ENCODE assay signal across 8 mouse cellular contexts in the genomic region with DNA sequence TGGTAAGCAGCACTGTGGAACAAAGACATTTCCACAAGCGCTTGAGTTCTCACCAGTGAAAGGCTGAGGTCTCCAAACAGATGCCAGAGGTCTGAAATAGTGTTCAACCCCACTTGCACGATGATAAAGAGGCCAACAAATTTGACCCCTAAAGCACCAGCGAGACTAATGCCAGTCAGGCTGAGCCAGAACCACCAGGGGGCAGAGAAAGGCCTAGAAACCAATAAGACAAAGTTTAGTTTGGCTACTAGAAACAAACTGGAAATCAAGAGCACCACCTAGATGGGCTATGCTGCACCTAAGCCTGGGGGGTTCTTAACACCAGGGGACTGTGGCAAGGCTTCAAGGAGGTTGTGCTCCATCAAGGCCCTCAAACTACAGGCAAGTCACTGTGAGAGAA. TPM values are rescaled to one million over a fixed set of nuclear protein-coding genes. Genes with fewer than 3 reads are reported as not detected.
DNase-seq lines count a peak whose midpoint lies in the region; ATAC-seq and TF ChIP-seq lines count a peak whose summit lies in the region.

No protein-coding gene starts in this region.

- H3K4me2 ChIP-seq in forebrain, embryonic 14.5 days (ENCODE audit: low read length): no peak overlapping the region
- H3K4me2 ChIP-seq in forebrain, embryonic 11.5 days (ENCODE audit: low read depth, low read length, severe bottlenecking): no peak overlapping the region
- H3K4me2 ChIP-seq in neural tube, embryonic 13.5 days: no peak overlapping the region
- no peak overlapping the region for H3K4me2 ChIP-seq in lung, embryonic 14.5 days
- no peak overlapping the region for H3K4me2 ChIP-seq in neural tube, embryonic 15.5 days

- H3K36me3 ChIP-seq in forebrain, embryonic 14.5 days (ENCODE audit: control insufficient read depth, insufficient read depth, low read length): peaks cover 28% of the 10 kb centered on the region
- H3K36me3 ChIP-seq in forebrain, embryonic 11.5 days (ENCODE audit: control insufficient read depth, insufficient read depth, low read length): no peaks in the 10 kb centered on the region
- peaks cover 64% of the 10 kb centered on the region for H3K36me3 ChIP-seq in neural tube, embryonic 13.5 days
- H3K36me3 ChIP-seq in lung, embryonic 14.5 days (ENCODE audit: insufficient read depth): peaks cover 27% of the 10 kb centered on the region; the same call in 1 of the 2 replicates
- peaks cover 44% of the 10 kb centered on the region for H3K36me3 ChIP-seq in neural tube, embryonic 15.5 days

- H3K27me3 ChIP-seq in forebrain, embryonic 14.5 days (replicated peaks; ENCODE audit: control insufficient read depth, insufficient read depth, low read length): no peaks in the 10 kb centered on the region
- H3K27me3 ChIP-seq in forebrain, embryonic 11.5 days (ENCODE audit: control insufficient read depth, insufficient read depth, low read length): no peaks in the 10 kb centered on the region
- no peaks in the 10 kb centered on the region for H3K27me3 ChIP-seq in neural tube, embryonic 13.5 days
- H3K27me3 ChIP-seq in lung, embryonic 14.5 days (ENCODE audit: insufficient read depth, low read length): no peaks in the 10 kb centered on the region
- no peaks in the 10 kb centered on the region for H3K27me3 ChIP-seq in neural tube, embryonic 15.5 days (replicated peaks)

- peak; percentile 67 for TF ChIP-seq CTCF in lung, embryonic 14.5 days (IDR thresholded peaks at IDR 0.05; ENCODE audit: low read depth)

- no peak overlapping the region; the same call in 1 of the 2 replicates for H3K27ac ChIP-seq in forebrain, embryonic 14.5 days (ENCODE audit: low read depth, low read length)
- no peak overlapping the region for H3K27ac ChIP-seq in forebrain, embryonic 11.5 days (ENCODE audit: low read depth, low read length)
- H3K27ac ChIP-seq in neural tube, embryonic 13.5 days (replicated peaks): 0 out of 2 replicates have a peak overlapping the region, but pooled peaks have one; percentile 28
- no peak overlapping the region for H3K27ac ChIP-seq in lung, embryonic 14.5 days (ENCODE audit: low read depth)
- no peak overlapping the region for H3K27ac ChIP-seq in neural tube, embryonic 15.5 days (replicated peaks)

- no peak overlapping the region for H3K9ac ChIP-seq in forebrain, embryonic 14.5 days (ENCODE audit: low read length)
- H3K9ac ChIP-seq in forebrain, embryonic 11.5 days (ENCODE audit: low read length): no peak overlapping the region
- no peak overlapping the region for H3K9ac ChIP-seq in neural tube, embryonic 13.5 days
- H3K9ac ChIP-seq in lung, embryonic 14.5 days: no peak overlapping the region
- H3K9ac ChIP-seq in neural tube, embryonic 15.5 days (replicated peaks): no peak overlapping the region

- ATAC-seq in forebrain, embryonic 14.5 days: peak; percentile 18; the same call in 1 of the 2 replicates
- no peak for ATAC-seq in forebrain, embryonic 11.5 days (replicated peaks; ENCODE audit: low FRiP score)
- ATAC-seq in neural tube, embryonic 13.5 days (ENCODE audit: low read depth): no peak
- ATAC-seq in common myeloid progenitor, adult 5-6 weeks (replicated peaks; ENCODE audit: low read depth, poor library complexity, severe bottlenecking): peak; percentile 65
- ATAC-seq in lung, embryonic 14.5 days (ENCODE audit: insufficient read depth): peak; percentile 41; the same call in 1 of the 2 replicates
- ATAC-seq in cerebellum, adult (ENCODE audit: insufficient number of reproducible peaks, low FRiP score, low TSS enrichment): no peak
- ATAC-seq in neural tube, embryonic 15.5 days (ENCODE audit: low FRiP score): no peak

- no peaks in the 10 kb centered on the region for H3K9me3 ChIP-seq in forebrain, embryonic 14.5 days (replicated peaks; ENCODE audit: control insufficient read depth, low read length)
- no peaks in the 10 kb centered on the region for H3K9me3 ChIP-seq in forebrain, embryonic 11.5 days (ENCODE audit: control insufficient read depth, low read length)
- no peaks in the 10 kb centered on the region for H3K9me3 ChIP-seq in neural tube, embryonic 13.5 days
- no peaks in the 10 kb centered on the region for H3K9me3 ChIP-seq in lung, embryonic 14.5 days (ENCODE audit: low read depth, low read length)
- H3K9me3 ChIP-seq in neural tube, embryonic 15.5 days (replicated peaks): no peaks in the 10 kb centered on the region

- peak; percentile 51 for DNase-seq in forebrain, embryonic 14.5 days (ENCODE audit: low spot score)
- no peak for DNase-seq in forebrain, embryonic 11.5 days (ENCODE audit: low spot score)
- no peak for DNase-seq in neural tube, embryonic 10.5 days (ENCODE audit: extremely low spot score, low spot score)
- peak; percentile 63 for DNase-seq in lung, embryonic 14.5 days

- no peak overlapping the region for H3K4me3 ChIP-seq in forebrain, embryonic 14.5 days (ENCODE audit: low read depth, low read length)
- H3K4me3 ChIP-seq in forebrain, embryonic 11.5 days (ENCODE audit: low read depth, low read length): no peak overlapping the region
- no peak overlapping the region for H3K4me3 ChIP-seq in neural tube, embryonic 13.5 days
- H3K4me3 ChIP-seq in lung, embryonic 14.5 days (ENCODE audit: low read depth, low read length): no peak overlapping the region
- no peak overlapping the region for H3K4me3 ChIP-seq in neural tube, embryonic 15.5 days (replicated peaks)

- WGBS in forebrain, embryonic 14.5 days: 55% methylated on average over 3 of the region's 3 CpGs
- 67% methylated on average over 3 of the region's 3 CpGs for WGBS in forebrain, embryonic 11.5 days
- 77% methylated on average over 3 of the region's 3 CpGs for WGBS in neural tube, embryonic 13.5 days
- 69% methylated on average over 3 of the region's 3 CpGs for WGBS in lung, embryonic 14.5 days
- WGBS in neural tube, embryonic 15.5 days: 66% methylated on average over 3 of the region's 3 CpGs

- peaks cover 3% of the 10 kb centered on the region; the same call in 1 of the 2 replicates for H3K4me1 ChIP-seq in forebrain, embryonic 14.5 days (ENCODE audit: control insufficient read depth, insufficient read depth, low read length)
- no peaks in the 10 kb centered on the region for H3K4me1 ChIP-seq in forebrain, embryonic 11.5 days (replicated peaks; ENCODE audit: control insufficient read depth, insufficient read depth, low read length)
- no peaks in the 10 kb centered on the region for H3K4me1 ChIP-seq in neural tube, embryonic 13.5 days (replicated peaks)
- H3K4me1 ChIP-seq in lung, embryonic 14.5 days (ENCODE audit: insufficient read depth): no peaks in the 10 kb centered on the region
- no peaks in the 10 kb centered on the region for H3K4me1 ChIP-seq in neural tube, embryonic 15.5 days

RNA-seq across cellular contexts. Expression of a gene that starts 15.3 kb away (rescaled TPM):
- 31.4 and 33.8 TPM in 2 replicates for polyA plus RNA-seq in forebrain, embryonic 14.5 days (2014; fragmentation: Nextera tagmentation; extraction: Ambion mirVana)
- 29.7 and 34.0 TPM in 2 replicates for polyA plus RNA-seq in forebrain, embryonic 11.5 days (2014; fragmentation: Nextera tagmentation; extraction: Ambion mirVana)
- polyA plus RNA-seq in neural tube, embryonic 13.5 days (2015; fragmentation: Nextera tagmentation; extraction: Ambion mirVana): 23.6 and 28.0 TPM in 2 replicates
- 18.1 and 19.7 TPM in 2 replicates for total RNA-seq in common myeloid progenitor, adult 5-6 weeks (2017)
- 39.3 and 40.9 TPM in 2 replicates for polyA plus RNA-seq in lung, embryonic 14.5 days (2014; fragmentation: Nextera tagmentation; extraction: Ambion mirVana)
- polyA plus RNA-seq in neural tube, embryonic 15.5 days (2015; fragmentation: Nextera tagmentation; extraction: Ambion mirVana): 25.1 and 28.4 TPM in 2 replicates

RNA-seq across cellular contexts. Expression of a gene that starts 16.1 kb away (rescaled TPM):
- 12.2 and 14.8 TPM in 2 replicates for polyA plus RNA-seq in forebrain, embryonic 14.5 days (2014; fragmentation: Nextera tagmentation; extraction: Ambion mirVana)
- polyA plus RNA-seq in forebrain, embryonic 11.5 days (2014; fragmentation: Nextera tagmentation; extraction: Ambion mirVana): 18.6 and 18.8 TPM in 2 replicates
- 11.4 and 12.4 TPM in 2 replicates for polyA plus RNA-seq in neural tube, embryonic 13.5 days (2015; fragmentation: Nextera tagmentation; extraction: Ambion mirVana)
- total RNA-seq in common myeloid progenitor, adult 5-6 weeks (2017): 7.9 and 9.7 TPM in 2 replicates
- polyA plus RNA-seq in lung, embryonic 14.5 days (2014; fragmentation: Nextera tagmentation; extraction: Ambion mirVana): 18.0 and 21.6 TPM in 2 replicates
- 13.4 and 13.8 TPM in 2 replicates for polyA plus RNA-seq in neural tube, embryonic 15.5 days (2015; fragmentation: Nextera tagmentation; extraction: Ambion mirVana)

RNA-seq across cellular contexts. Expression of a gene that starts 29.3 kb away (rescaled TPM):
- polyA plus RNA-seq in forebrain, embryonic 14.5 days (2014; fragmentation: Nextera tagmentation; extraction: Ambion mirVana): 1.8 and 2.0 TPM in 2 replicates
- 0.49 and 0.84 TPM in 2 replicates for polyA plus RNA-seq in forebrain, embryonic 11.5 days (2014; fragmentation: Nextera tagmentation; extraction: Ambion mirVana)
- 1.0 and 1.2 TPM in 2 replicates for polyA plus RNA-seq in neural tube, embryonic 13.5 days (2015; fragmentation: Nextera tagmentation; extraction: Ambion mirVana)
- not detected in 2 replicates for total RNA-seq in common myeloid progenitor, adult 5-6 weeks (2017)
- 7.6 and 10.4 TPM in 2 replicates for polyA plus RNA-seq in lung, embryonic 14.5 days (2014; fragmentation: Nextera tagmentation; extraction: Ambion mirVana)
- 3.1 and 4.1 TPM in 2 replicates for polyA plus RNA-seq in neural tube, embryonic 15.5 days (2015; fragmentation: Nextera tagmentation; extraction: Ambion mirVana)

Comparison
In these comparisons a context has a peak if more than half of its experiments do, and no peak if none do; other contexts are left out.
1. ATAC-seq: peak in forebrain, embryonic 14.5 days (single experiment), common myeloid progenitor, adult 5-6 weeks (single experiment) and lung, embryonic 14.5 days (single experiment); none in forebrain, embryonic 11.5 days (single experiment), neural tube, embryonic 13.5 days (single experiment), cerebellum, adult (single experiment) and neural tube, embryonic 15.5 days (single experiment).
2. DNase-seq: peak in forebrain, embryonic 14.5 days (single experiment) and lung, embryonic 14.5 days (single experiment); none in forebrain, embryonic 11.5 days (single experiment) and neural tube, embryonic 10.5 days (single experiment).